Mouse (Mus musculus): Measurements from ENCODE around the gene Gsk3a.

The Gsk3a gene

GRCm38 (mm10) chr7:25196107-25196506, 41.5 kb downstream of the Gsk3a start:
- no peak for TF ChIP-seq CTCF (conservative IDR thresholded peaks at IDR 0.05; ENCODE audit: low read length)
- TF ChIP-seq NANOG (IDR thresholded peaks at IDR 0.05; ENCODE audit: borderline replicate concordance, low read length) = no peak
- no peak for TF ChIP-seq POU5F1 (IDR thresholded peaks at IDR 0.05; ENCODE audit: borderline replicate concordance, low read length)
- H3K27me3 ChIP-seq (ENCODE audit: insufficient read depth, low read length) = no peaks in the 10 kb centered on the region
- H3K4me1 ChIP-seq (replicated peaks; ENCODE audit: low read depth, low read length) = peaks cover 53% of the 10 kb centered on the region
- H3K4me3 ChIP-seq (replicated peaks; ENCODE audit: low read length) = no peak overlapping the region
- peaks cover 5% of the 10 kb centered on the region; the same call in 1 of the 2 replicates for H3K36me3 ChIP-seq (ENCODE audit: insufficient read depth, low read length)
- H3K9me3 ChIP-seq (ENCODE audit: low read length) = no peaks in the 10 kb centered on the region

GRCm38 (mm10) chr7:25195148-25195547, 42.5 kb downstream of the Gsk3a start:
- Histone ChIP-seq H3K36me3 (ENCODE audit: insufficient read depth, low read length) (no peaks in the 10 kb centered on the region), H3K27me3 (ENCODE audit: insufficient read depth, low read length) (no peaks in the 10 kb centered on the region), H3K4me1 (replicated peaks; ENCODE audit: low read depth, low read length) (peaks cover 53% of the 10 kb centered on the region), H3K9me3 (ENCODE audit: low read length) (no peaks in the 10 kb centered on the region), H3K4me3 (replicated peaks; ENCODE audit: low read length) (no peak overlapping the region)
- TF ChIP-seq NANOG (IDR thresholded peaks at IDR 0.05; ENCODE audit: borderline replicate concordance, low read length) (no peak), CTCF (conservative IDR thresholded peaks at IDR 0.05; ENCODE audit: low read length) (no peak)

- TF ChIP-seq POU5F1 (IDR thresholded peaks at IDR 0.05; ENCODE audit: borderline replicate concordance, low read length) (no peak), NANOG (IDR thresholded peaks at IDR 0.05; ENCODE audit: borderline replicate concordance, low read length) (no peak), CTCF (conservative IDR thresholded peaks at IDR 0.05; ENCODE audit: low read length) (no peak)
- Histone ChIP-seq H3K36me3 (ENCODE audit: insufficient read depth, low read length) (no peaks in the 10 kb centered on the region), H3K27me3 (ENCODE audit: insufficient read depth, low read length) (no peaks in the 10 kb centered on the region), H3K4me3 (replicated peaks; ENCODE audit: low read length) (no peak overlapping the region; the same call in 1 of the 2 replicates), H3K9me3 (ENCODE audit: low read length) (no peaks in the 10 kb centered on the region), H3K4me1 (replicated peaks; ENCODE audit: low read depth, low read length) (peaks cover 66% of the 10 kb centered on the region)
These were observed 45.5 kb downstream of the Gsk3a start for GRCm38 (mm10) chr7:25192110-25192509.

- Histone ChIP-seq H3K36me3 (ENCODE audit: insufficient read depth, low read length) (no peaks in the 10 kb centered on the region), H3K27me3 (ENCODE audit: insufficient read depth, low read length) (no peaks in the 10 kb centered on the region), H3K9me3 (ENCODE audit: low read length) (no peaks in the 10 kb centered on the region), H3K4me3 (replicated peaks; ENCODE audit: low read length) (peak overlapping the region; percentile 20; the same call in 1 of the 2 replicates), H3K4me1 (replicated peaks; ENCODE audit: low read depth, low read length) (peaks cover 62% of the 10 kb centered on the region)
- TF ChIP-seq CTCF (conservative IDR thresholded peaks at IDR 0.05; ENCODE audit: low read length) (no peak), NANOG (IDR thresholded peaks at IDR 0.05; ENCODE audit: borderline replicate concordance, low read length) (no peak), POU5F1 (IDR thresholded peaks at IDR 0.05; ENCODE audit: borderline replicate concordance, low read length) (no peak)
These were observed 46.8 kb downstream of the Gsk3a start for GRCm38 (mm10) chr7:25190806-25191205.

- Histone ChIP-seq H3K4me1 (replicated peaks; ENCODE audit: low read depth, low read length) (peaks cover 48% of the 10 kb centered on the region), H3K27me3 (ENCODE audit: insufficient read depth, low read length) (peaks cover 10% of the 10 kb centered on the region), H3K9me3 (ENCODE audit: low read length) (no peaks in the 10 kb centered on the region), H3K36me3 (ENCODE audit: insufficient read depth, low read length) (no peaks in the 10 kb centered on the region), H3K4me3 (replicated peaks; ENCODE audit: low read length) (peak overlapping the region; percentile 53)
- TF ChIP-seq CTCF (conservative IDR thresholded peaks at IDR 0.05; ENCODE audit: low read length) (peak; percentile 77), POU5F1 (IDR thresholded peaks at IDR 0.05; ENCODE audit: borderline replicate concordance, low read length) (no peak)
These were observed 49.7 kb downstream of the Gsk3a start for GRCm38 (mm10) chr7:25187662-25188650.

GRCm38 (mm10) chr7:25184091-25184490, 53.6 kb downstream of the Gsk3a start:
- Histone ChIP-seq H3K4me1 (replicated peaks; ENCODE audit: low read depth, low read length) (peaks cover 38% of the 10 kb centered on the region), H3K27me3 (ENCODE audit: insufficient read depth, low read length) (peaks cover 43% of the 10 kb centered on the region), H3K4me3 (replicated peaks; ENCODE audit: low read length) (no peak overlapping the region), H3K36me3 (ENCODE audit: insufficient read depth, low read length) (no peaks in the 10 kb centered on the region), H3K9me3 (ENCODE audit: low read length) (no peaks in the 10 kb centered on the region)
- TF ChIP-seq POU5F1 (IDR thresholded peaks at IDR 0.05; ENCODE audit: borderline replicate concordance, low read length) (no peak), NANOG (IDR thresholded peaks at IDR 0.05; ENCODE audit: borderline replicate concordance, low read length) (no peak), CTCF (conservative IDR thresholded peaks at IDR 0.05; ENCODE audit: low read length) (no peak)

- no peaks in the 10 kb centered on the region for H3K36me3 ChIP-seq (ENCODE audit: insufficient read depth, low read length)
- no peak for TF ChIP-seq NANOG (IDR thresholded peaks at IDR 0.05; ENCODE audit: borderline replicate concordance, low read length)
- TF ChIP-seq POU5F1 (IDR thresholded peaks at IDR 0.05; ENCODE audit: borderline replicate concordance, low read length) = no peak
- TF ChIP-seq CTCF (conservative IDR thresholded peaks at IDR 0.05; ENCODE audit: low read length) = no peak
- no peaks in the 10 kb centered on the region for H3K9me3 ChIP-seq (ENCODE audit: low read length)
These were observed 55.8 kb downstream of the Gsk3a start for GRCm38 (mm10) chr7:25181814-25182213.

GRCm38 (mm10) chr7:25181331-25181790, 56.3 kb downstream of the Gsk3a start:
- Histone ChIP-seq H3K9me3 (ENCODE audit: low read length) (no peaks in the 10 kb centered on the region), H3K4me3 (replicated peaks; ENCODE audit: low read length) (peak overlapping the region; percentile 35), H3K36me3 (ENCODE audit: insufficient read depth, low read length) (no peaks in the 10 kb centered on the region), H3K4me1 (replicated peaks; ENCODE audit: low read depth, low read length) (peaks cover 28% of the 10 kb centered on the region), H3K27me3 (ENCODE audit: insufficient read depth, low read length) (peaks cover 71% of the 10 kb centered on the region)
- TF ChIP-seq CTCF (conservative IDR thresholded peaks at IDR 0.05; ENCODE audit: low read length) (peak; percentile 31), NANOG (IDR thresholded peaks at IDR 0.05; ENCODE audit: borderline replicate concordance, low read length) (no peak), POU5F1 (IDR thresholded peaks at IDR 0.05; ENCODE audit: borderline replicate concordance, low read length) (no peak)

More at GRCm38 (mm10) chr7:25181814-25182213, 55.8 kb downstream of the Gsk3a start:
- Histone ChIP-seq H3K4me1 (replicated peaks; ENCODE audit: low read depth, low read length) (peaks cover 28% of the 10 kb centered on the region), H3K27me3 (ENCODE audit: insufficient read depth, low read length) (peaks cover 66% of the 10 kb centered on the region), H3K4me3 (replicated peaks; ENCODE audit: low read length) (peak overlapping the region; percentile 35)

Measured in E14TG2a.4 (cell line).